Mouse (Mus musculus): Measurements from ENCODE around the gene Nfyc.

DNA sequence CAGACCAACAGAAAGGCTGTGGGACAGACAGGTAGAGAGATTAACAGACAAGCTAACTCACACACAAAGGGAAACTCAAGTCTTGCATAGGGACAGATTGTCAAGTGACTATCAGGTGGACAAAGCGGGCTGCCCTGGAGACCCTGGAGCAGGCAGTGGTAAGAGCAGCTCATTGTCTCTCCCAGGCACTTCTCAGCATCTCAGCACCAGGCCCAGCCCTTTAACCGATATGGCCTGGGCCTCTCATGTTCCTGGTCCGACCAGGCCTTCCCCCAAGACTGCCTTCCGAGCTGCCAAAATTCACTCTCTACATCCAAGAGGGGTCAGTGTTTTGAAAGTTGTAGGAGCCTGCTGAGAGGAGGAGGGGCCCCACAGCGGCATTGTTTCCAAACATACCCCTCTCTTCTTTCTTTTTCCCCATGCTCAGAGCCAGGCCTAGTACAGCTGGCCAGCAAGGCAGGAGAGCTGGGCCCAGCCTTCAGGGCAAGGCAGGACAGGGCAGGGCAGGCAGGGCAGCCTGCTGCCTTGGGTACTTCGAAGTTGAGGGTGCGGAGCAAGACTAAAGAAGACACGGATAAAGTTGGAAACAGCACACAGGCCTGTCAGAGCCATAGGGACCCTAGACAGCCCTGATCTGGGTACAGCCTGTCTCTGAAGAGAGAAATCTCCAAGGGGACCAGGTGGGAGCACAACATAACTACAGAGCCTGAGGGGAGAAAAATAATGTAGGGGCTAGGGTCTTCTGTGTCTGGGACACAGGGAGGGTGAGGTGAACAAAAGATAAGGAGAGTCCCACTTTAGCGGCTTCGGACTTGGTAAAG is 85.4 kb downstream of the Nfyc start:
- TF ChIP-seq POLR2A (IDR thresholded peaks at IDR 0.05; ENCODE audit: borderline replicate concordance, control insufficient read depth, low read depth, low read length) (no peak), CTCF (IDR thresholded peaks at IDR 0.05; ENCODE audit: control insufficient read depth, insufficient read depth, low read length) (no peak)

Data from bone marrow, adult 2 months (tissue).